Mouse (Mus musculus): ENCODE results near the gene Foxo1.
A peak's percentile ranks its signal among the peaks of the same experiment; 100 is the strongest.

The Foxo1 gene

DNA sequence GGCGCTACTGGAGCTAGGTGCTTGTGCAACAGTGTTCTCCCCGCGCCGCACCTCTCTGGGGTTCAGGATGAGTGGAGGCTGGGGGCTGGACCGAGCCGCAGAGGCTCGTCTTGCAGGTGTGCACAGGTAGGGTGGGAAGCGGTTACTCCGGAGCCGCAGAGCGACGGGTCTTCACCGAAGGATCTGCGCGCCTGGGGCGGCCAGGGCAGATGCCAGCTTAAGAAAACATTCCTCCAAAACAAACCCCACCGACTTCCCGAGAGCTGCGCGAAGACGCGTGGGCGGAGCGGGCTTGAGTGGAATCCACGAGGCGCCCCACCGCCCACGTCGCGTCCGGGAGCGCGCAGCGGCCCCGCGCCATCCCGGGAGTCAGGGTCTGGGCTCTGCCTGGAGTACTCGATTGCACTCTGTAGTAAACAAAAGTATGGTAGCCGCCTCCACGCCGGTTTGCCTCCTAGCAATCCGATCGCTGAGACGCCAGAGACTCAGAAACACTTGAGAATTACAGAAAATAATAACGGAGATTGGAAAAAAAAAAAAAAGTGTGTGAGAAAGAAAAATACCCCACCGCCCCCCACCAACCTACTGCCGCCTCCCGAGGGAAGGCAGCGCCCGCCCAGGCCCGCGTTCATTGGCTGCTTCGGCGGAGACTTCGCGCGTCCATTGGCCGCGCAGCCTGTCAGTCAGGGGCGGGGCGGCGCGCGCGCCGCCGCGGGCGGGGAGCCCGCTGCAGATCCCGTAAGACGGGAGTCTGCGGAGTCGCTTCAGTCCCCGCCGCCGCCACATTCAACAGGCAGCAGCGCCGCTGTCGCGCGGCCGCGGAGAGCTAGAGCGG lies at the start of gene Foxo1:
TSS of gene Foxo1 (plus strand) at position 685 of the 835 bp plus-strand sequence.
- DNase-seq = peak; percentile 83

- DNase-seq = no peak
Measured at GRCm38 (mm10) chr3:52218864-52219263, 49.3 kb upstream of the Foxo1 start.

GRCm38 (mm10) chr3:52221082-52221481 lies 47.1 kb upstream of the Foxo1 start:
- no peak for DNase-seq

- no peak for DNase-seq
Measured at GRCm38 (mm10) chr3:52221931-52222330, 46.2 kb upstream of the Foxo1 start.

DNA sequence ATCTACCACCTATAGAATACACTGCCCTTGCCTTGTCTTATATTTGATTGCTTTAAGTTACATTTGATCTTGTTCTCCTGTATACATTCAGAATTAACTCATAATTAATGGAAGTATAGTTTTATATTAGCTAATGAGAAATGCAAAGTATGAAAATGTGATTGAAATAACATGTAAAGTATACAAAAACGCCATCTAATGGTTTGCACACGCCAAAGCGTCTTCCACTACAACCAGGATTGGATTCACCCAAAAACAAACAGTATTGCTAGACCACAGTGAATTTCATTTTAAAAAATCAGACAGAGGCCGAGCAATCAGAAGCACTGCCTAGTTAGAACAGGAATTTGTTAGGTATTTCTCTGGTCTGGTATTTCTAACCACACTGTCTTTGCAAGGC lies 31.6 kb upstream of the Foxo1 start:
- no peak for DNase-seq

DNA sequence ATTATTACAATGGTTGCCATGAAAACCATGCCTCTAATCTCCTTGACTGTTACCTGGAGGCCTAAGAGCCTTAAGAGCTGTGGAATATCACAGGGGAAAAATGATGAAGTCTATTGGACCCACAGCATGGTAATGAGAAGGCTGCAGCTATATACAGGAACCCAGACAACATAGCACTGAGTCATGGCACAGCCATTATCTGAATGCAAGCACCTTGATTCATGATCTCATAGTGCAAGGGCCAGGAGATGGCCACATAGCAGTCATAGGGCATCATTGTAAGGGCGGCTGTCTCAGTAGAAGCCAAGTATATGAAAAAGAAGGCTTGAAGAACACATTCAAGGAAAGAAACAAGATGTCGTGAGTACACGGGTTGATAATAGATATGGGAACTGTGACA lies 31.0 kb upstream of the Foxo1 start:
- DNase-seq = no peak

DNA sequence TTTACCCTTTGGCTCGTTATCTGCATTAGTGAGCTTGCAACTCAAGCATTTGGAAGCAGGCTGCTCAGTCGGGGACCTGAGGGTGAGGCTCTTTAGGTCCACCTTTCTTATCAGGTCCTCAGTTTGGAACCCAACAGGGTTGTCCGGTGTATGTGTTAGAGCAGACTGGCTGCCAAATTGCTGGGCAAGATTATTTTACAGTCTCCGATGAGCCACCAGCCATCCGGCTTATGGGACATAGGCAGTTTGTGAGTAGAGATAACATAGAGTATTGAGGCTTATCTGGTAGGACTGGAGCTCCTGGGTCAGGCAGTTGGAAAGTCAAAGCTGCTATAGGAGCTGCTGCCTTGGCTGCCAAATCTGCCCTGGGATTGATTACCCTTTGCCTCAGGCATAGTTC lies 27.1 kb upstream of the Foxo1 start:
- DNase-seq = no peak

GRCm38 (mm10) chr3:52242457-52243105 lies 25.6 kb upstream of the Foxo1 start:
- DNase-seq = peak; percentile 74

GRCm38 (mm10) chr3:52243271-52244021 lies 24.7 kb upstream of the Foxo1 start:
- no peak for DNase-seq

- DNase-seq = no peak
Measured at GRCm38 (mm10) chr3:52245996-52246830, 21.9 kb upstream of the Foxo1 start.

DNA sequence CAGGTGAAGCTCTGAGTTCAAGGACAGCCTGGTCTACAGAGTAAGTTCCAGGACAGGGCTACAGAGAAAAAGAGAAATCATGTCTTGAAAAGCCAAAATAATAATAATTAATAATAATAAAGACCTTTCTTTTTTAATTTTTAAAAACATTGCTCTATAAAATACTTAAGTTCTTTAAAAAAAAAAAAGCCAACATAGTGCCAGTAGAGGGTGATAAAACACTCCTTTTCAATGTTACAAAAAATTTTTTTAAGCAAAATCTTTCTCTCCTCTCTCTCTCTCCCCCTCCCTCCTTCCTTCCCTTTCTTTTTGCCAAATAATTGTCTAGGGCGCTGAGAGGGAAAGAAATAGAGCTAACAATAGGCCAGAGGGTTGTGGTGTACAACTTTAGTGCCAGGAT lies 17.0 kb upstream of the Foxo1 start:
- no peak for DNase-seq

GRCm38 (mm10) chr3:52253656-52254461 lies 14.3 kb upstream of the Foxo1 start:
- no peak for DNase-seq

GRCm38 (mm10) chr3:52254496-52254895 lies 13.6 kb upstream of the Foxo1 start:
- DNase-seq = no peak

DNA sequence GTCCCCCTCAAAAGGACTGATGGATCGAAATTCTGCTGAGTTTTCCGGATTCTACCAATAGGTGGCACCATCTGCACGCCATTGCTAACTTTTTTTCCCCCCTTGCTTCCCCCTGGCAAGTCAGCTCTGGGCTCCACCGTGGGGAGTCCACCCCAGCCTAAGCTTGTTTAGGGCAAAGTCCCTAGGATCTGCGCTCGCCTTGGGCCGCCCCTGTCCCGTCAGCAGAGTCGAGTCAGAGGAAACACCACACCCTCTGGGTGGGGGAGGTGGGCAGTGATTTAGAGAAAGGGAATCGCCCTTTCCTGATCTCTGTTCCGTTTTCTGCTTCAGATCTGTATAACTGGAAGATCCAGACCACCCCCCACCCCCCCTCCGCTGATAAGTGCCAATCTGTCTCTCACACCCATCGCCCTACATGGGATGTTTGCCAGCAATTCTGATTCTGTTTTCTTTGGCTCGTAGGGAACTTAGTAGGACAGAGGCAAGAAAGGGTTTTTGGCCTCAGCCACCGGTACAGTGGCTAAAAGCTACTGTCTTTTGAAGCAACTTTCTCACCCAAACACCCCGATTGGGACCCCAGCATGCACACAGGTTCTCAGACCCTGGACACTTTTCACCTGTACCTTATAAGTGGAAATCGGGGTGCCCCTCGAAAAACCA lies 10.2 kb upstream of the Foxo1 start:
- peak; percentile 29 for DNase-seq

GRCm38 (mm10) chr3:52258532-52258931 lies 9.6 kb upstream of the Foxo1 start:
- no peak for DNase-seq

DNA sequence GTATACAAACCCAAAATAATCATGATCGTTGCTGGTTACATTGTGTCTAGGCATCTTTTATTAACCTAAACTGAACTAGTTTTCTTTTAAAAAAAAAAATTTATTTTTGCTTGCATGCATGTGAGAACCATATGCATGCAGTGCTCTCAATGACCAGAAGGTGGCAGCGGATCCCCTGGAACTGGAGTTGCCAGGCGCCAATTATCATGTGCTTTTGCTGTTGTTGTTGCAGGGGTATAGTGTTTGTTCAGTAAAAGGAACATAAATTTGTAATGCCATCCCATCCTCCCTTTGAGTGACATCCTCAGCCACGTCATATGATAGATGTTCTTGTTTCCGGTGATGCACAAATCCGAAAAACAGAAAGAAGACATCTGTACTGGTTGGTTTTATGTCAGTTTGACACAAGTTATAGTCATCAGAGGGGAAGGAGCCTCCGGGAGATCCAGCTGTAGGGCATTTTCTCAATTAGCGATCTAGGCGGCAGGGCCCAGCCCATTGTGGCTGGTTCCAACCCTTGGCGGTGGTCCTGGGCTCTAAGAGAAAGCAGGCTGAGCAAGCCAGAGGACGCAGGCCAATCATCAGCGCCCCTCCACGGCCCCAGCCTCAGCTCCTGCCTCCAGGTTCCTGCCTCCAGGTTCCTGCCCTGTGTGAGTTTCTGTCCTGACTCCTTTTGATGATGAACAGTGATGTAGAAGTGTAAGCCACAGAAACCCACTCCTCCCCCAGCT lies 5.5 kb upstream of the Foxo1 start:
- peak; percentile 76 for DNase-seq

DNA sequence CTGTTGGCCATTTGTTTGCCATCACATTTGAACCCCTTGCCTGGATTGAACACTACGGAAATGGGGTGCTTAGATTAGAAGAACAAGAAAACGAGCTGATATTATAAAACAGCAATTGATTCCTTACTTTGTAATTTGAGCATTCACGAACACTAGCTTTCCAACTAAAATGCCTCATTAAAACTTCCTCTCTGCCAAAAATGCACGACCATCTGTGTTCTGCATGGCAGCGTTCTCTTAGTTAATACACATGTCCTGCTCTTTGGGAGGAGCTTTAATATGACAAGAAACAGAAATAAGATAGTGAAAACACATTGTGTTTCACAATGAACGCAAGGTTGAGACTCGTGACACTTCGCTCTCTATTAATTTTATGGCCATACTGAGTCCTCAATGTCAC lies 3.8 kb upstream of the Foxo1 start:
- DNase-seq = no peak

- no peak for DNase-seq
Measured at GRCm38 (mm10) chr3:52266606-52267160, 1.5 kb upstream of the Foxo1 start.

GRCm38 (mm10) chr3:52267293-52267651 lies 864 bp upstream of the Foxo1 start:
- no peak for DNase-seq

DNA sequence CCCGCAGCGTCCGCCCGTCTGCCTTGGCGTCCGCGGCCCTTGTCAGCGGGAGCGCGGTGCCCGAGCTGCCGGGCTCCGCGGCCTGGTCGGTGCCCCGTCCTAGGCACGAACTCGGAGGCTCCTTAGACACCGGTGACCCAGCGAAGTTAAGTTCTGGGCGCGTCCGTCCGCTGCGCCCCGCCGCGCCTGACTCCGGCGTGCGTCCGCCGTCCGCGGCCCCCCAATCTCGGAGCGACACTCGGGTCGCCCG lies 276 bp downstream of the Foxo1 start:
- DNase-seq = no peak
